Mouse (Mus musculus): ENCODE results near the gene Ift46.

DNA sequence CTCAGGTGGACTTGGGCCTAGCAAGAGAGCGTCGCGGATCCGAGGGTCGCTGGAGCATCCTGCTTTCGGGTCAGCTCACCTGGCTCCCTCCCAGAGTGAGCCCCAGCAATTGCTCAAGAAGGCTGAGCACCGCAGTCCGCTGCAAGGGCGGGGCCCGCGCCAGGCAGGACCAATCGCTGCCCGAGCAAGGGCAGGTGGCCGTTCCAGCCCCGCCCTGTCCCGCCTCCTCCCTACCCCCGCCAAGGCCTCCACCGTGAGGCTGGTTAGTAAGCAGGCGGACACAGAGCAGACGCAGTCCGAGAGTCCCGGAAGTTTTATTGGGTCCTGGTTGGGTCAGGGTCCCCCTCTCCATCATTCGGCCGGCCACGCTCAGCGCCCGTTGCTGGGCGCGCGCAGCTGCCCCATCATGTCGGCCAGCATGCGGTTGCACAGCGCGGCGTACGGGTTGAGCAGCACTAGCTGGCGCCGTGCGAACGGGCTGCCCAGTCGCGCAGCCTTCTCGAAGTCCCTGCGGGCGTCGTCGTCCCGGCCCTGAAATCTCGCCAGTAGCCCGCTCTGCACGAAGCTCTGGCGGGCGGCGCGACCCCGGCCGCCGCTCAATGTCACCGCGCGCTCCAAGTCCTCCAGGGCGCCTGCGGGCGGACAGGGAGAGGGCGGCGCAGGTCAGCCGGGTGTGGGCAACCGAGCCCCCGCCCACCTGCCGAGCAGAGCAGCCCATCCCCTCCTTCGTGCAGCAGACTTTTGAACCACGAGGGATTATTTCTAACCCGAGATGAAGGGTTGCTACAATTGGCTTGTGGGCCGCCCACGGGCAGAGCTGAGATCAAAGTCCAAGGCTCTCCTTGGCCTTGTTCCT lies 31.6 kb downstream of the Ift46 start, which contains the start of gene Tmem25:
- TF ChIP-seq CTCF (IDR thresholded peaks at IDR 0.05; ENCODE audit: low read depth) = no peak
- TF ChIP-seq EP300 (IDR thresholded peaks at IDR 0.05; ENCODE audit: low read depth) = no peak
